Mouse (Mus musculus) thymus, adult 2 months (tissue): Measurements from ENCODE around the gene Bmpr1a. TPM values are rescaled to one million over a fixed set of nuclear protein-coding genes. Genes with fewer than 3 reads are reported as not detected.

Experiments used
- DNase-seq: peaks from one replicate; pipeline ENCODE4 v3.0.0; 2021
- H3K27ac ChIP-seq: fragments of 200-500 bp; 2 replicates; pipeline ENCODE4 v1.5.1; 2012; ENCODE audit warnings: low read length, control low read depth; ENCODE audit not compliant: control insufficient read depth, insufficient read depth
- H3K27me3 ChIP-seq: fragments of 200-500 bp; 2 replicates; pipeline ENCODE4 v1.6.1; 2012; ENCODE audit warnings: mild to moderate bottlenecking, low read length, moderate library complexity, mixed read lengths; ENCODE audit not compliant: control insufficient read depth, insufficient read depth
- H3K36me3 ChIP-seq: fragments of 200-500 bp; 2 replicates; pipeline ENCODE4 v1.6.1; 2012; ENCODE audit warnings: mild to moderate bottlenecking, low read length, moderate library complexity; ENCODE audit not compliant: control insufficient read depth, insufficient read depth
- H3K4me1 ChIP-seq: fragments of 200-500 bp; replicated peaks from 2 replicates; pipeline ENCODE4 v1.6.1; 2012; ENCODE audit warnings: low read length; ENCODE audit not compliant: control insufficient read depth, insufficient read depth
- H3K4me3 ChIP-seq: fragments of 200-500 bp; 2 replicates; pipeline ENCODE4 v1.5.1; 2012; ENCODE audit warnings: mild to moderate bottlenecking, low read length, control low read depth, moderate library complexity; ENCODE audit not compliant: control insufficient read depth, insufficient read depth
- CTCF ChIP-seq: fragments of 200-500 bp; IDR thresholded peaks from 2 replicates; pipeline ENCODE4 v1.5.1; 2012; ENCODE audit warnings: mild to moderate bottlenecking, control low read depth, low read length, moderate library complexity, borderline replicate concordance; ENCODE audit not compliant: control insufficient read depth, poor library complexity, insufficient read depth; ENCODE audit errors: extremely low read depth
- POLR2A ChIP-seq: fragments of 200-500 bp; IDR thresholded peaks from 2 replicates; pipeline ENCODE4 v1.6.1; 2012; ENCODE audit warnings: mild to moderate bottlenecking, low read length, control low read depth, moderate library complexity; ENCODE audit not compliant: control insufficient read depth, poor library complexity, insufficient read depth; ENCODE audit errors: extremely low read depth
- WGBS: fragments of 180-500 bp; shearing (Covaris S2); methylation state at CpG from one replicate; pipeline ENCODE4 v1.1.7; 2018; 5-methylcytosine and 5-hydroxymethylcytosine counted together
- polyA plus RNA-seq: library from polyadenylated mRNA; depleted of rRNA; stranded (reverse); fragments of >200 nt; gene quantifications from 2 replicates; pipeline ENCODE4 v1.2.3, GENCODE M21; 2012

Bmpr1a gene
- polyA plus RNA-seq, 1 experiment, result 3.1 TPM

DNA sequence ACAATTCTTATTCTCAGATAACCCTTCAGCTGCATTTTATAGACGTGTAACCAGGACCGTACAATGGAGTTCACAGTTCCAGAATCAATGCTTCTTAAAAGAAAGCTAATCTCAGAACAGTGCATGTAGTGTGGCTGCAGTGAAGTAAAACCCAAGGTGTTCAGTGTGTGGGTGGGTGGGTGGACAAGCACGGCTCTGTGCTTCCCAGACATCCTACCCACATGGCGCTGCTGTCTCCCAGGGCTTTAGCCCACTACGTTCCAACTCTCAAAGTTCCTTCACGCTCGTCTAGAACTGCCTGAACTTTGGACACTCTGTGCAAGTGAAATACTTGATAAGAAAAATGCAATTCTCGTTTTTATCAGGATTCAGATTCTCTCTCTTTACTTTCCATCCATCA is 19.6 kb upstream of the Bmpr1a start, which contains the start of gene 9230112D13Rik:
9230112D13Rik (minus strand) TSS at position 101 of the 400 bp plus-strand sequence.
- no peak for DNase-seq
- no peaks in the 10 kb centered on the region for H3K36me3 ChIP-seq

DNA sequence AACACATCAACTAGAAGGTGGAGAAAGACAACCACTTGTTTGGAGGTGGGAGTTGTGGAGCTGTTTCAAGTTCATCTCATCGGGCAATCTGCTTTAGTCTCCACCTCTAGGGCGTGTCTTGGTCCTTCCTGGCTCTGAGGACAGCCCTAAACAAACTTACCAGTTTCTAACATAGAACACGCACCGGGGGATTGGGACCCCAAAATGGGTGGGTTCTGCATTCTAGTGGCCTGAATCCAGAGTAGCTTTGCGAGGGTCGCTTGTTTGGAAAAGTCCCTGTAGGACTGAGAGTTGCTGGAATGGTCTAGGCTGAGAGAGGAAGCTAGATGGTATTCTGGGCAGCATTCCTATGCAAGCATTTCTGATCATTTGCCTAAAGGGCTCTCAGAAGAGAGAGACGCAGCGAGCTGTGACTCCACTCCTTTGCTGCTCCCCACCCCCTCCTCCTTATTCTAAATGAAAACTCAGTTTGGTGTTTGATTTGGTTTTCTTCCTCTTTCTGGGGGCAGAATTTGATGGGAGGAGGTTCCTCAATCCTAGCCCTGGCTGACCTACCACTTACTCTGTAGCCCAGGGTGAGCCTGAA is 14.9 kb upstream of the Bmpr1a start:
- TF ChIP-seq CTCF, result no peak
- TF ChIP-seq POLR2A, result no peak
- Histone ChIP-seq H3K4me1 (no peaks in the 10 kb centered on the region), H3K4me3 (no peak overlapping the region), H3K36me3 (no peaks in the 10 kb centered on the region), H3K27ac (no peak overlapping the region), H3K27me3 (no peaks in the 10 kb centered on the region)
- no peak for DNase-seq
- 60% methylated on average over 8 of the region's 8 CpGs for WGBS

More for the DNA sequence above, 19.6 kb upstream of the Bmpr1a start, which contains the start of gene 9230112D13Rik:
- 93% methylated on average over 8 of the region's 8 CpGs for WGBS
- no peaks in the 10 kb centered on the region for H3K27me3 ChIP-seq
- H3K4me3 ChIP-seq, result no peak within 1 kb of the TSS
- H3K27ac ChIP-seq, result no peak within 1 kb of the TSS
- TF ChIP-seq CTCF (no peak), POLR2A (no peak)
- H3K4me1 ChIP-seq, result no peaks in the 10 kb centered on the region

DNA sequence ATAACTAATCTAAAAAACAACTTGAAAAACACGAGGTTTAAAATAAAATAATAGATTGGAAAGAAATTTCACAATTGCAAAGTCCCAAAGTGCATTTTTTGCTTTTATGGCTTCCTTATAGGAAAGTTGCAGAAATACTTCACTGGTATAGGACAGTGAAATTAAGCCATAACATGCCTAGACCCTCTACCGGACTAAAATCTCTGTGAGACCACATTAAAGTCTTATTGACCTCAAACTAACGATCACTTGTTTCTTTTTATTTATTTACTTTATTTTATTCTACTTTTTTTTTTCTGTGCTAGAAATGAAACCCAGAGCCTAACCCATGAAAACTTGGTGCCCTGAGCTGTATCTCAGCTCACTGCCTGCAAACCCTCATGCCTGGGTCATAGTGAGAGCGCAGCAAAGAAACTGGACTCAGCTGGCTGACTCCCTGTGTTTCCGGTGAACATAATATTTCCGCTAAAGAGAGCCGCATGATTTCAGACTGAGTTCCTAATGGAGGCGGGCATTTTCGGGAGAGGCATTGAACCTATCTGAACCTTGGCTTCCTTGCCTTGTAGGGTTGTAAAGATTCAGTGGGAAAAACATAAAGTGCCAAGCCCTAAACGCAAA is 13.9 kb upstream of the Bmpr1a start:
- H3K36me3 ChIP-seq, result no peaks in the 10 kb centered on the region
- TF ChIP-seq POLR2A (no peak), CTCF (no peak)

DNA sequence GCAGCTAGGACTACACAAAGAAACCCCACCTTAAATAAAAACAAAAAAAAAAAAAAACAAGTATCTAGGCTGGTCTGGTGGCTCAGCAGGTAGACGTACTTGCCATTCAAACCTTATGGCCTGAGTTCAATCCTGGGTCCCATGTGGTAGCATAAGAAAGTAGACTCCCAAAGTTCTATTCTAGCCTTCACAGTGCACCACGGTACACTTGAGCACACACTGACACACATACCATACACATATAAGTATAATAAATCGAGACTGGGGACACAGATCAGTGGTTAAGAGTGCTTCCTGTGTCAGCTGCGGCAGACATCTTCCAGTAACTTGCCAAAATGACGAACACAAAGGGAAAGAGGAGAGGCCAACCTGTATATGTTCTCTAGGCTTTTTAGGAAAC is 12.7 kb upstream of the Bmpr1a start:
- H3K4me3 ChIP-seq, result no peak overlapping the region
- H3K27me3 ChIP-seq, result no peaks in the 10 kb centered on the region
- no peaks in the 10 kb centered on the region for H3K4me1 ChIP-seq
- no peaks in the 10 kb centered on the region for H3K36me3 ChIP-seq
- WGBS, result 41% methylated on average over 5 of the region's 5 CpGs
- no peak for TF ChIP-seq POLR2A
- no peak for TF ChIP-seq CTCF
- DNase-seq, result no peak
- no peak overlapping the region for H3K27ac ChIP-seq

More for the DNA sequence above, 13.9 kb upstream of the Bmpr1a start:
- no peak overlapping the region for H3K27ac ChIP-seq
- no peak for DNase-seq
- H3K27me3 ChIP-seq, result no peaks in the 10 kb centered on the region
- no peak overlapping the region for H3K4me3 ChIP-seq
- no peaks in the 10 kb centered on the region for H3K4me1 ChIP-seq
- 87% methylated on average over 10 of the region's 10 CpGs for WGBS

DNA sequence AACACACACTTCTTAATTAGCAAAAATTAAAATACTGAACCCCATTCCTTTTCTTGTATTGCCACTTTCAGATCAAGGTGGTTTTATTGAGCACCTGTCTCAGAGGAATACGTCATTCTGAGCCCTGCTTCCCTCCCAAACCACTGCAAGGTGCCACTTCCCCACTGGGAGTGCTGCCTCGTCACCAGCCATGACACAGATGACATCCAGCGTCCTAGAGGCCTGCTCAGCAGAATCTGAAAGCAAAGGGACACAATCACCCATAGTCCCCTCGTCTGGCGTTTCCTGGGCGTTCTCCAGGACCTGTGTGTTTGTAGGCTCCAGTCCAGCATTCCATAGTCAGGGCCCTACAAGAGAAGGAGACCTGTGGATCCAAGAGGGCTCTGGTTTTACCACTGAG is 11.0 kb upstream of the Bmpr1a start:
- Histone ChIP-seq H3K4me3 (no peak overlapping the region), H3K4me1 (no peaks in the 10 kb centered on the region), H3K27me3 (no peaks in the 10 kb centered on the region), H3K27ac (no peak overlapping the region), H3K36me3 (no peaks in the 10 kb centered on the region)
- DNase-seq, result no peak
- WGBS, result 24% methylated on average over 6 of the region's 6 CpGs
- no peak for TF ChIP-seq POLR2A
- no peak for TF ChIP-seq CTCF

DNA sequence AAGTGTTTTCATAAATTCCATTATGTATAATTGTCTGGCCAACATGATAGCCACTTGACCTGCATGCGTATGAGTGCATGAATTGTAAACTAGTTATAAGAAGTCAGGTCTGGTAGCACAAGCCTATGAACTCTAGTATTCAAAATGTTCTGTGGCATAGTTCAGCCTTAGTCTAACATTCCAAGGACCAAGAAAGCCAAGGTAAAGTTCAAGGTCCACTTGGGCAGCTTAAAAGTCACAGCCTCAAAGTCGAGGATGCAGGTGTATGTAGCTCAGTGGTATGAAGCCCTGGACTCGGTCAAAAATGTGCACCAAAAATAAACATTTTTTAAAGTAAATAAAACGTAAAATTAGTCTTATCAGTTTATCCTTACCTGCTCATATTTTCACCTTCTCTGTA is 9.5 kb upstream of the Bmpr1a start:
- WGBS, result 75% methylated on average over 4 of the region's 4 CpGs
- H3K36me3 ChIP-seq, result no peaks in the 10 kb centered on the region
- DNase-seq, result no peak
- TF ChIP-seq POLR2A (no peak), CTCF (no peak)
- H3K27ac ChIP-seq, result no peak overlapping the region
- H3K27me3 ChIP-seq, result no peaks in the 10 kb centered on the region
- H3K4me3 ChIP-seq, result no peak overlapping the region
- no peaks in the 10 kb centered on the region for H3K4me1 ChIP-seq

DNA sequence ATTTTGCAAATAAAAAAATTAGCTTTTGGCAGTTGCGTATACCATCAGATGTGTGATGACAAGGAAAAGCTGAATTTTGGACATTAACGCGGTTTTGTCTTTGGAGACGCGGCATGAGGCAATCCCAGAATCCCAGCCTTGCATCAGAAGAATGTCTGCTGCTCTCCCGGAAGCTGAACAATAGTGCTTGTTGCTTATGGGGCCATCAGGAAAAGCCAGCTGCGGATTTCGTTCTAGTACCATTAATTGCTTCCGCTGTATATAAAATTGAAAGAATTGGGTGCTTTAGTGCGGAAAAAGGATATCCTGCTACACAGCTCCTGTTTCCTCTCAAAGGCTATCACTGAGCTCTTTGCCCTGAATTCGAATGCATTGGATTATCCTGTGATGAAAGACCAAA is 8.8 kb upstream of the Bmpr1a start:
- TF ChIP-seq POLR2A (no peak), CTCF (no peak)
- WGBS, result 15% methylated on average over 11 of the region's 11 CpGs
- Histone ChIP-seq H3K4me3 (no peak overlapping the region), H3K27ac (no peak overlapping the region), H3K27me3 (no peaks in the 10 kb centered on the region), H3K36me3 (no peaks in the 10 kb centered on the region), H3K4me1 (no peaks in the 10 kb centered on the region)
- DNase-seq, result no peak
